Mouse (Mus musculus): Measurements from ENCODE around the gene Sohlh2.

The Sohlh2 gene

DNA sequence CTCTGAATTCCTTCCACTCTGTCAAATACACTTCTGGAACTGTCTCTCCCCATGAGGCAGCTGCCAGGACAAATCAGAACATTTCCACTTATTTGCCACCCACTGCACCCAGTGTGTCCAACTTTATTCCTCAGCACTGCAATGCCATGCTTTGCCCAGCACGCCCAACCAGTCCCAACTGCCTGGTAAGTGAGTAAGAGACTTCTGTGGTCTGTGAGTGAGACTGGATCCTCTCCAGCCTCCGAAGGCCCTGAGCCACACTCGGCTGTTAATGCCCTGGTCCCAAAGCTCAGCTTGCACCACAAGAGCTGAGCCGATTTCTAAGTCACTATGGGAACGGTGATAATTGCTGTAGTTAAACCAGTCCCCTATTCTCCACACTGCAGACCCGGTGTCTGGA lies 25.8 kb downstream of the Sohlh2 start:
- DNase-seq = peak; percentile 17 to 28

DNA sequence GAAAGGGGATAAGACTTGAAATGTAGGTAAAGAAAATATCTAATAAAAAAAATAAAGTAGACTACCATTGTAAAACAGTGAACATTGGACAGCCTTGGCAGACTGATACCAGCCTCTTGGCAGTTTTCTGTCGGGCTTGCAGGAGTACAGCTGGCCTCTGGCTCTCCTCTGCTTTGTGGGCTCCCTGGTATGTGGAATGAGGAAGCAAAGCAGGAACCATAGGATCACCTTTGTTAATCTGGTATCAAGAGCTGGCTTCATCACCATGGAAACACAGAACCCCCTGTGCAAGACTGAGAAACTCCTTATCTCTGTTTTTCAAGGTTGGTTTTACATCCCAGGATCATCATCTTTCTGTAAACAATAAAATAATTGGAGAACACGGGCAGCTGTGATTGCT lies 30.4 kb downstream of the Sohlh2 start:
- no peak for DNase-seq

DNA sequence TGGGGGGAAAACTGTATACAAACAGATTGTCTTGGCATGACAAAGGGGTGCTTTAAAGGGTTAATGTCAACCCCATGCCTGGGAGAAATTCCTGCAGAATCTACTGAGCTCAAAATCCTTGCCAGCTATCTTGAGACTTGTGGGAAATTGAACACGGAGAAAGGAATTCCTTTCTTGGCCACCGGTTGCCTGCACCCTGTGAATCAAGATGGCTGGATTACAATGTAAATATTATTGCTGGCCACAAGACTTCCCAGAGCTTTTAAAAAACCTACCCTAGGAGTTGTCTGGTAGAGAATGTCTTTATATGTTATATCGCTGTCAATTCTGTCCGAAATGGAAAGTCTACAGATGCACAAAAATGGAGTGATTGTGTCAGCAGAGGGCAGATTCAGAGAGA lies 32.0 kb downstream of the Sohlh2 start:
- no peak for DNase-seq

DNA sequence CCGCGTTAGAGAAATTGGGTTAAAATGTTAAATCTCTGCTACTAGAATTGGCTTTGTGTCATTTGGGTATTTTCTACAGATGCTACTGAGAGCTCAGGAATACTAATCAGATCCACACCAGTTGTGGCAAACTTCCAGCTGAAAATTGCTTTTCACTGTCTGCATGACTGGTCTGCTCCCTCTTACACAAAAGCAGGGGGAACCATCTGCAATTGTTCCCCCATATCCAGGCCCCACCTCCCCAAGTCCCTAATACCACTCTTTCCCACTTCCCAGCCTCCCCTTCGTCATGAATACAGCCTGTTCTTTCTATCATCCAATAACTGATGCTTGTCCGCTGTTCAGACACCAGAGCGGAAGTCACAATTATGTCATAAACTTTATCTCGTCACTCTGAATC lies 32.6 kb downstream of the Sohlh2 start:
- peak; percentile 27 to 38 for DNase-seq

DNA sequence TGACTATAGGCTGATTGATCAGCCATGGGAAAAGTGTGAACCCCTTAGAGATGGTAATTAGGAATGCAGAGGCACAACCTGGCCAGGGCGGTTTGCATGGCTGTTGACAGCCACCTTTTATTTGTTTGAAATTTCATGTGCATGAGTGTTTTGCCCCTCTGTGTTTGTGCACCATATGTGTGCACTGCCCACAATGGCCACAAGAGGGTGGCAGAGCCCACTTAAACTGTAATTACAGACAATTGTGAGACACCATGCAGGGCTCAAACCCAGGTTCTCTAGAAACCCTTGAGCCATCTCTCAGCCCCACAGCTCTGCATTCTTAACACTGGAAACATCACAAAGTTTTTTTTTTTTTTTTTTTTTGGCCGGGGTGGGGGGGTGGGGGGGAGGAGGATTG lies 40.7 kb downstream of the Sohlh2 start:
- DNase-seq = no peak

DNA sequence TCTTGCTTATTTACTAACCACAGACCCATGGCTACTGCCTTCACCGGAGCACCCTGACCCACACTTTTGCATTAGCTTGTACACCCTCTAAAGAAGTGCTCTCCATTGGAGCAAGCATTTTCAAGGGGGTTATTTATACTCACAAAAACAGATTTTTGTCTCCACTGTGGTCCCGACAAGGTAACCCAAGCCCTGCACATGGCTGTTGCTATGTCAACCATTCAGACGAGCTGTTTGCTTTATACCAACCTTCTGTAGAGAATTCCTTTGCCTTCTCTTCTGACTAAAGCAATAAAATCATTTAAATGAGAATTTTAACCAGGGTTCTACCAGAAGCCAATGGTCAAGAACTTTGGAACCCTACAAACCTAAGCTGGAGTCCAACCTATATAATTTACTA lies 42.0 kb downstream of the Sohlh2 start:
- DNase-seq = no peak

DNA sequence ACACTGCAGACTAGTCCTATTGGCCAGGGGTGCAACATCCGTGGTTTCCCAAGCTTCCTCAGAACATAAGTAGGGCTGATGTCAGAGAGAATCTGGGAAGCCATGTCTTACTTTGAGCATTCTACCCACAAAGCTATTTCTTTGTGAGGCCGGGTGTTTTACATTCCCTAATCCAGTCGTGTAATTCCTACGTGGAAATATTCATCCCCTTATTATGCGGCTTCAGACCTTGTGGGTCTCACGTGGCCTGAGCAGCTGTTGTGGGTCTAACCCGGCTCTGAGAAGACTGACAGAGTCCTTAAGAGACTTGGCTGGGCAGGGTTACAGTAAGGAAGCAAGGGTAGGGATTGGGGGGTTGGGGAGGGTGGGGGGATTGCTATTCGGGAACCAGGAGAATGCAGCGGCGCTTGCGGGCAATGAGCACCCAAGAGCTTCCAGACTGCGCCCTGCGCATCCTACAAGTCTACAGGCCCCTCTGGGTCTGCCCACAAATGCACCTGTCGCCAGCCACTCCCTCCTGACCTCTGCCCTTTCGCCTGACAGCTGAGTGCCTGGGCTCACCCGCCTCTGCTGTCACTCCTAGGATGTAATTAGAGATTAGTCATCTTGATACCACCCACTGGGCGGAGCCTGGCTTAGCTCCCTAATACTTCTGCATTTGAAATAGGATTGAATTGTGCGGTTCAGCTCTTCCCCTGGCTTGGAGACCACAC lies 44.8 kb downstream of the Sohlh2 start:
- DNase-seq = peak; percentile 49 to 61

DNA sequence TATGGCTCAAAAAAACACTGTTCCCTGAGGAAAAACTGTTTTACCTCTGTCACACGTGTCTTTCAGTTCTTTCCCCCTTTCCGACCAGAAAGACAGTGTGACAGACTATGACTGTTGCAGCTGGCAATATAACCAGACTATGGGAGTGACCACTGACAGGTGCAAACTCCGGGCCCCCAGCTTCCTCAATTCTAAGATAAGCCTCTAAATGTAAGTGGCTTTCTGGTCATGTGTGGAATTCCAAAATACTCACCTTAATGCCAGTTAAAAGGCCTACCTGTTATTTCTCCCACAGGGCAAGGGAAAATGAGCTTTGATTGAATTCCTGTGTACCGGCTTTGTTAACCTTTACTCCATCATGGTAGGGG lies 45.4 kb downstream of the Sohlh2 start:
- no peak for DNase-seq

DNA sequence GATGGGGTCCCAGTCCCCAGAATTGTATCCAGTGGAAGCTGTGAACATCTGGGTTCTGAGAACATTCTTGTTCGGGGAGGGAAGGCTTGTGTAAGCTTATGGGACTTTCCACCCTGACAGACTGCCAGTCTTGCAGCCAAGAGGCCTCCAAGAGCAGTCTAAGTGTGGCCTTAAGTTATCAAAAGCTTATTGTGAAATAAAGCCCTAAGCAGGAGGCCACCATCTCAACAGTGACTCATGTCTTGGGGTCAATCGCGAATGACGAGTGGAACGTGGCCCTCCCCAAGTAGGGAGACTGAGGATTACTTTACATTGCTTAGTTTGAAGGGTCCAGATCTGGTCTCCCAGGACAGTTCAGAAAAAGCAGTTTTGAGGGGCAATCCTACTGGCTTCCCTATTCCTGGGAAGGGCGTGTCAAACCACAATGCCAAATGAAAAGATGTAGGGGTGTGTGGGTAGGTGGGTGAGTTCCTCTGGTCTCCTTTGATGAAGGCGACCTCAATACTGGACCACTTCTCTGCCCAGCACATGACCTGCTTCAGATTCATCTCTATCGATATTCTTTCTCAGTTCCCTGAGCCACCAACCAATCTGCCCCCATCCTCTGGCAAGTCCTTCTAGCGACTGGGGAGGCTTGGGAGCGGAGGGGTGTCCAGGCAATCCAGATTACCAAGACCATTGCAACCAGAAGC lies 60.0 kb downstream of the Sohlh2 start, which contains the start of gene Dclk1:
Gene Dclk1 (plus strand): TSS at position 635 of the 692 bp plus-strand sequence.
- no peak for DNase-seq

DNA sequence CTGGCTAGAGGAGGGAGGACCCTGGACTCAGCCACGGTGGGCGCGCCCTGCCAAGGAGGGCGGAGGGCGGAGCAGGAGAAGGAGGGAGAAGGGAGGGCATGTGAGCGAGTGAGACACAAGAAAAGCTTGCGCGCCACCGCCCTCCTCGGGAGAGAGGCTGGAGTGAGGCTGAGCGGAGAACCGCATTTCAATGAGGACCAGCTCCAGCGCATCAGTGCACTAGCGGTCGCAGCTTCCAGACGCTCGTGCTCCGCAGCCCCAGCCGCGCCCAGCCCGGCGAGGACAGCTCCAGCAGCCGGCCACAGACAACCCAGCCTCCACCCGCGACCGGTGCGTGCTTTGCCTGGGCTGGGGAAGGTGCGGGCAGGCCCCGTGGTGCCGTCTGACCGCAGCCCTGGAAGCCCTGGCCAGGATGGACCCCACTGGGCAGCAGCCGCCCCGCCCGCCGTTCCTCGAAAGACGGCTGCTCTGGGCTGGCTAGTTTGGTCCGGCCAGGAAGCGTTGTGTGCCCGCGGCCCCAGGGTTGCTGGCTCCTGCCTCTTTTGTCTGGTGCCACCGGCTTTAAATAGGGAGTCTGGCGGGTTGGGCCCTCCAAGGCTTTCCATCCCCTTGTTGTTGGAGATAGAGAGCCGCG lies 60.7 kb downstream of the Sohlh2 start:
- peak; percentile 91 to 95 for DNase-seq

DNA sequence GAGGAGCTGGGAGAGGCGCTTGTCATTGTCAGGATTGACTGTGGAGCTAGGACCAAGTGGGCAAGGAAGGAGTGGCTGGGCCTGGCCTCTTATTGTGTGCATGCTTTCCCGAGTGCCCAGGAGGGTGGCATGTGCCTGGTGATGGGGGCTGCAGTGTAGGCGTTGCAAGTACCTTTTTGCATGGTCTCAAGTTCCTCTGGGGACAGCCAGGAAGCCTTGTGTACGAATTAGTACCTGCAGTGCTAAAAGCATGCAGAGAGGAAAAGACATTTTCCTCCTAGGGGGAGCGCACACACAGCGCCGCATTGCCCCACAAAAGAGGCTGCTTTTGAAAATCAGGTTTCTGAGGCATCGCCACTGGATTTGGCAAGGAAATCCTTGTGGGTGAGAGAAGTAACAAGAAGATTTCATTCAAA lies 61.2 kb downstream of the Sohlh2 start:
- DNase-seq = peak; percentile 48 to 53

DNA sequence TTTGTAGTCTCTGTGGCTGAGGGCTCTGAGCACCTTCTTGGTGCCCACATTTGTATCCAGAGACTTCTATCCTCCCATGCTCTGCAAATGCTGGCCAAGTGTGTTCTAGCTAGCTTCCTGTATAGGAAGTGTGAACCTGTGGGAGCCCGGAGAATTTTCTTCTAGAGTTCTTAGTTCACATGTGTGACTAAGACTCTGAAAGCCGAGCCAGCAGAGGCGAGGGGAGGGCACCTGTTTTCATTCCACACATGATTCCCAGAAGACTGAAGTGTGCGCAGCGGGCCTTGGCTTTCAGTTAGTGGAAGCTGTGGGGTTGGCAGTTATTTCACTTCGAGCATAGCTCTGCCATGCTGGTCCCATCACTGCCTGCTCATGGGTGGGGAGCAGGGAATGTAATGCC lies 62.3 kb downstream of the Sohlh2 start:
- DNase-seq = peak; percentile 54 to 72

DNA sequence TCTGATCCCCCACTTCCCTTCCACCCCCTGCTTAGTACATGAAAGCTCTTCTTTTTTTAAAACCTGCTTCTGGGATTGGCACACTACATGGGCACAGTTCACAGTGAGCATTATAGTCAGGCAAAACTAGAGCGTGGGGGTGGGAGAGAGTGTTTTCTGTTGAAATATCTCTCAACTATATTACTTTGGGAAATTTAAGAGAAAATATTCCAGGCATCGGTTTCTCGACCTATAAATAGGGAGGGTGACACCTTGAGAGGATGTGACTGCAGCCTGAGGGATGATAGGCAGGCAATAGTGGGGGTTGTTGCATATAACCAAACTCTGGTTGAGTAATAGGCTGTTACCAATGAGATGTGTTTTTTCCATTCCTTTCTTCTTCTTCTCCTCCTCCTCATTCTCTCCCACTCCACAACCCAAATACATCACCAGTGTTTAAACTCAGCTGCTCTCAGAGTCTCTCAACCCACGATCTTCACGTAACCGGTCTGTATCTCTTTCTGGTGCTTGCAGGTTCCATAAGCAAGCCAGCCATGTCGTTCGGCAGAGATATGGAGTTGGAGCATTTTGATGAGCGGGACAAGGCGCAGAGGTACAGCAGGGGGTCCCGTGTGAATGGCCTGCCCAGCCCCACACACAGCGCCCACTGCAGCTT lies 64.9 kb downstream of the Sohlh2 start:
- DNase-seq = peak in 1 of 2 experiments; percentile 14

DNA sequence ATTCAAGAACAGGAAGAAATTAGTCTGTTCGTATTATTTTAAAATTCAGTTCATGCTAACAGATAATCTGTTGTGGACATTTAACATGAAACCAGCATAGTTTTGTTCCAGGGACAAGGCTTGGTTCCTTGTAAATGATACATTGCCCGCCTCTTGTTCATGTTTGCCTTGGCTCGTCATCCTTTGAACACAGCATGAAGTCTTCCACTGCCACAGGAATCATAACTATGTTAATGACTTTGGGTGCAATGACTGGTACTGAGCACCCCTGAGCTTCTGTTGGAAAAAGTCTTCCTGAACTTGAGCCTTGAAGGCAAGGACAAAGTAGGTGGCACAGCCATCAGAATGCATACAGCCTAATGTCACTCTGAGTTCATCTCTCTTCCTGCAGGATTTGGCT lies 66.2 kb downstream of the Sohlh2 start:
- DNase-seq = no peak

DNA sequence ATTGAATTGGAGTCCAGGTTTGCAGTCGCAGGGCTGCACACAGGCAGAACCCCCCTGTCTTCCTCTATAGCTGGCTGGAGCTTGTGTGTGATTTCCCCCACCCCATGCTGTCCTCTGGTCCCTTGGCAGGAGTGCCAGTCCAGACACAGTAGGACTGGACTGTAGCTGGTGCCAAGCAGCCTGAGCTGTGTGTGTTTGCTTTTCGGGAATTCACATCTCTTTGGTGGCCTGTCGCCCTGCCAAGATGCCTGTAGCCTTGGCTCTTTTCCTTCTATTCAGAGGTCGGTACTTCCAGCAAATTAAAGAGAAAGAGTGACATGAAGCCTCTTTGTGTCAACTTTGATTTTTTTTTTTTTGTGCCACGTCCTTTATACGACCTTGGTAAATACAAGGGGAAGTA lies 66.7 kb downstream of the Sohlh2 start:
- peak; percentile 89 to 94 for DNase-seq

DNA sequence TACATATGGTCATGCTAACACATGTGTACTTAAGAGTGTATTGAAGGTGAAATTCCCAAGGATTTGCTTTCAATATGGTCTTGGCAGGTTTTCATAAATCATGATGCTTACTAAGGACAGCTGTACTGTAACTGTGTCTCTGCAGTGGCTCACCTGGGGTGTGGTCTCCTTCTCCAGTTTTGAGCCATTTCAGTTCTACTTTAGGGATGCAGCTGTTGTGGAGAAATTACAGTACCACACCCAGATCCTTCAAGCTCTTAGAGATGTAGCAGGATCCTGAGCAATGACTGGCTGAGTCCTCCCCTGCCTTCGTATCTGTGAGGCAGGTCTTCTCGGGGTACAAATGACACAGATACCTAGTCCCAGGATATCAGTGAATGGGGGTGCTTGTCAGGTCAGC lies 68.8 kb downstream of the Sohlh2 start:
- DNase-seq = no peak

Data from cerebellum, postnatal 10 days (tissue).